Mouse (Mus musculus): Measurements from ENCODE around the gene Cphx1. TPM values are rescaled to one million over a fixed set of nuclear protein-coding genes. Genes with fewer than 3 reads are reported as not detected.
"Not testable (repeated sequence)": the region's sequence is repeated elsewhere in the genome, so short reads cannot be mapped to it uniquely, and the experiment has no call there.

Gene Cphx1
- polyA plus RNA-seq (2016; fragmentation: Nextera tagmentation; extraction: Ambion mirVana) = not detected in 2 replicates

- H3K27me3 ChIP-seq (ENCODE audit: low read depth, poor library complexity, severe bottlenecking); H3K27ac ChIP-seq; H3K36me3 ChIP-seq; H3K4me1 ChIP-seq; DNase-seq (ENCODE audit: low spot score); H3K4me3 ChIP-seq; H3K9me3 ChIP-seq (replicated peaks): not testable (repeated sequence)
- no CpG with 5 or more reads among the region's 8 CpGs for WGBS
These were observed at the start of gene Cphx1 for GRCm38 (mm10) chr14:25938004-25938403. TSS of gene Cphx1 (plus strand) at chr14:25938304.

GRCm38 (mm10) chr14:25894566-25894965 is 43.5 kb upstream of the Cphx1 start:
- no CpG with 5 or more reads among the region's 3 CpGs for WGBS
- not testable (repeated sequence) for H3K4me1 ChIP-seq; DNase-seq (ENCODE audit: low spot score); H3K9me3 ChIP-seq (replicated peaks); H3K36me3 ChIP-seq; H3K4me3 ChIP-seq; H3K27ac ChIP-seq; H3K27me3 ChIP-seq (ENCODE audit: low read depth, poor library complexity, severe bottlenecking)

GRCm38 (mm10) chr14:25895686-25896085 is 42.4 kb upstream of the Cphx1 start:
- not testable (repeated sequence) for H3K27me3 ChIP-seq (ENCODE audit: low read depth, poor library complexity, severe bottlenecking); H3K4me3 ChIP-seq; H3K27ac ChIP-seq; DNase-seq (ENCODE audit: low spot score); H3K4me1 ChIP-seq; H3K36me3 ChIP-seq; H3K9me3 ChIP-seq (replicated peaks)
- no CpG with 5 or more reads among the region's 7 CpGs for whole genome bisulfite sequencing

GRCm38 (mm10) chr14:25903000-25903399 is 35.1 kb upstream of the Cphx1 start, which contains the start of gene Plac9a:
TSS of gene Plac9a (minus strand) at chr14:25903100.
- not testable (repeated sequence) for H3K27me3 ChIP-seq (ENCODE audit: low read depth, poor library complexity, severe bottlenecking); H3K27ac ChIP-seq; H3K36me3 ChIP-seq; H3K9me3 ChIP-seq (replicated peaks); H3K4me3 ChIP-seq; DNase-seq (ENCODE audit: low spot score); H3K4me1 ChIP-seq
- WGBS = no CpG with 5 or more reads among the region's 10 CpGs

- DNase-seq (ENCODE audit: low spot score); H3K27ac ChIP-seq; H3K27me3 ChIP-seq (ENCODE audit: low read depth, poor library complexity, severe bottlenecking); H3K4me3 ChIP-seq; H3K4me1 ChIP-seq; H3K36me3 ChIP-seq; H3K9me3 ChIP-seq (replicated peaks): not testable (repeated sequence)
- 91% methylated on average over 1 of the region's 5 CpGs for WGBS
These were observed 32.9 kb upstream of the Cphx1 start for GRCm38 (mm10) chr14:25905243-25905642.

GRCm38 (mm10) chr14:25907272-25907671 is 30.8 kb upstream of the Cphx1 start:
- not testable (repeated sequence) for H3K27ac ChIP-seq; H3K4me1 ChIP-seq; H3K36me3 ChIP-seq; H3K9me3 ChIP-seq (replicated peaks); H3K4me3 ChIP-seq; DNase-seq (ENCODE audit: low spot score); H3K27me3 ChIP-seq (ENCODE audit: low read depth, poor library complexity, severe bottlenecking)
- WGBS = no CpG with 5 or more reads among the region's 9 CpGs

GRCm38 (mm10) chr14:25908976-25909375 is 29.1 kb upstream of the Cphx1 start:
- H3K36me3 ChIP-seq; H3K9me3 ChIP-seq (replicated peaks); DNase-seq (ENCODE audit: low spot score); H3K27ac ChIP-seq; H3K4me3 ChIP-seq; H3K27me3 ChIP-seq (ENCODE audit: low read depth, poor library complexity, severe bottlenecking); H3K4me1 ChIP-seq: not testable (repeated sequence)
- WGBS = no CpG with 5 or more reads among the region's 8 CpGs

- WGBS = no CpG with 5 or more reads among the region's 5 CpGs
- not testable (repeated sequence) for H3K4me3 ChIP-seq; H3K36me3 ChIP-seq; H3K9me3 ChIP-seq (replicated peaks); H3K27ac ChIP-seq; H3K27me3 ChIP-seq (ENCODE audit: low read depth, poor library complexity, severe bottlenecking); DNase-seq (ENCODE audit: low spot score); H3K4me1 ChIP-seq
These were observed 19.5 kb upstream of the Cphx1 start for GRCm38 (mm10) chr14:25918427-25919170.

- not testable (repeated sequence) for H3K4me1 ChIP-seq; H3K27ac ChIP-seq; DNase-seq (ENCODE audit: low spot score); H3K9me3 ChIP-seq (replicated peaks); H3K4me3 ChIP-seq; H3K27me3 ChIP-seq (ENCODE audit: low read depth, poor library complexity, severe bottlenecking); H3K36me3 ChIP-seq
- WGBS = no CpG with 5 or more reads among the region's 44 CpGs
These were observed 11.1 kb upstream of the Cphx1 start for GRCm38 (mm10) chr14:25926814-25927561.

- not testable (repeated sequence) for H3K4me1 ChIP-seq; DNase-seq (ENCODE audit: low spot score); H3K27me3 ChIP-seq (ENCODE audit: low read depth, poor library complexity, severe bottlenecking); H3K27ac ChIP-seq; H3K36me3 ChIP-seq; H3K9me3 ChIP-seq (replicated peaks); H3K4me3 ChIP-seq
- no CpG with 5 or more reads among the region's 10 CpGs for WGBS
These were observed 10.6 kb upstream of the Cphx1 start, which contains the start of gene Tmem254a for GRCm38 (mm10) chr14:25927562-25927881. TSS of gene Tmem254a (minus strand) at chr14:25927672.

- H3K4me3 ChIP-seq; DNase-seq (ENCODE audit: low spot score); H3K9me3 ChIP-seq (replicated peaks); H3K4me1 ChIP-seq; H3K36me3 ChIP-seq; H3K27ac ChIP-seq; H3K27me3 ChIP-seq (ENCODE audit: low read depth, poor library complexity, severe bottlenecking): not testable (repeated sequence)
- no CpG with 5 or more reads among the region's 5 CpGs for WGBS
These were observed 1.1 kb upstream of the Cphx1 start for GRCm38 (mm10) chr14:25936867-25937630.

- H3K9me3 ChIP-seq (replicated peaks); H3K27me3 ChIP-seq (ENCODE audit: low read depth, poor library complexity, severe bottlenecking); DNase-seq (ENCODE audit: low spot score); H3K4me3 ChIP-seq; H3K36me3 ChIP-seq; H3K27ac ChIP-seq; H3K4me1 ChIP-seq: not testable (repeated sequence)
- WGBS = no CpG with 5 or more reads among the region's 3 CpGs
These were observed 19.8 kb downstream of the Cphx1 start for GRCm38 (mm10) chr14:25957861-25958260.

Data from limb, embryonic 10.5 days (tissue).